Mouse (Mus musculus) cortical plate, adult 2 months (tissue): ENCODE measurements around the gene Cmss1.

ENCODE experiments used
- CTCF ChIP-seq: fragments of 200-500 bp; IDR thresholded peaks from 2 replicates; pipeline ENCODE4 v1.5.1; 2011; ENCODE audit warnings: mild to moderate bottlenecking, control low read depth, low read length; ENCODE audit not compliant: insufficient read depth; ENCODE audit errors: extremely low read depth
- POLR2A ChIP-seq: fragments of 200-500 bp; IDR thresholded peaks from 2 replicates; pipeline ENCODE4 v1.6.1; 2011; ENCODE audit warnings: mild to moderate bottlenecking, low read length, control low read depth; ENCODE audit not compliant: insufficient read depth; ENCODE audit errors: extremely low read depth

- TF ChIP-seq CTCF = no peak
- TF ChIP-seq POLR2A = no peak
Measured at GRCm38 (mm10) chr16:57566215-57566614, 40.4 kb downstream of the Cmss1 start.
